Mouse (Mus musculus) embryonic facial prominence, embryonic 10.5 days (tissue): Measurements from ENCODE around the gene Sephs1. TPM values are rescaled to one million over a fixed set of nuclear protein-coding genes. Genes with fewer than 3 reads are reported as not detected.

Source experiments
- DNase-seq: peaks from one replicate; pipeline ENCODE4 v3.0.0-alpha.2; 2017; ENCODE audit warnings: low spot score
- H3K27ac ChIP-seq: fragments of 300-500 bp; sonication (generic); replicated peaks from 2 replicates; pipeline ENCODE4 v1.5.1; 2016; ENCODE audit warnings: mild to moderate bottlenecking
- H3K27me3 ChIP-seq: fragments of 300-500 bp; sonication (generic); replicated peaks from 2 replicates; pipeline ENCODE4 v1.6.1; 2016; ENCODE audit warnings: low read depth, mild to moderate bottlenecking; ENCODE audit not compliant: poor library complexity, severe bottlenecking
- H3K36me3 ChIP-seq: fragments of 300-500 bp; sonication (generic); replicated peaks from 2 replicates; pipeline ENCODE4 v1.6.1; 2016; ENCODE audit warnings: mild to moderate bottlenecking, moderate library complexity
- H3K4me1 ChIP-seq: fragments of 300-500 bp; sonication (generic); 2 replicates; pipeline ENCODE4 v1.6.1; 2016
- H3K4me3 ChIP-seq: fragments of 300-500 bp; sonication (generic); 2 replicates; pipeline ENCODE4 v1.5.1; 2016; ENCODE audit warnings: mild to moderate bottlenecking, moderate library complexity
- H3K9me3 ChIP-seq: fragments of 300-500 bp; sonication (generic); 2 replicates; pipeline ENCODE4 v1.6.1; 2016; ENCODE audit warnings: mild to moderate bottlenecking
- WGBS: fragments of 180-500 bp; shearing (Covaris S2); methylation state at CpG from one replicate; pipeline ENCODE4 v1.1.7; 2016; 5-methylcytosine and 5-hydroxymethylcytosine counted together
- polyA plus RNA-seq: library from polyadenylated mRNA; unstranded; fragments of >200 nt; fragmentation: Nextera tagmentation; extraction: Ambion mirVana; gene quantifications from 2 replicates; pipeline ENCODE4 v1.2.1, GENCODE M21; 2016

Gene Sephs1
- polyA plus RNA-seq, 1 experiment from 2014 or later: 130 TPM

- 81% methylated on average over 4 of the region's 4 CpGs for WGBS
- H3K27me3 ChIP-seq: no peaks in the 10 kb centered on the region
These were observed 29.2 kb downstream of the Sephs1 start for GRCm38 (mm10) chr2:4910521-4910920.

GRCm38 (mm10) chr2:4913949-4914348 is 32.6 kb downstream of the Sephs1 start:
- peaks cover 28% of the 10 kb centered on the region for H3K4me1 ChIP-seq
- peaks cover 10% of the 10 kb centered on the region for H3K36me3 ChIP-seq
- H3K27ac ChIP-seq: peak overlapping the region; percentile 40
- H3K27me3 ChIP-seq: no peaks in the 10 kb centered on the region
- WGBS: 78% methylated on average over 7 of the region's 7 CpGs
- no peak for DNase-seq
- H3K9me3 ChIP-seq: 0 out of 2 replicates have a peak, but pooled peaks cover 4% of the 10 kb centered on the region
- no peak overlapping the region for H3K4me3 ChIP-seq

More at GRCm38 (mm10) chr2:4910521-4910920, 29.2 kb downstream of the Sephs1 start:
- H3K4me1 ChIP-seq: peaks cover 3% of the 10 kb centered on the region; the same call in 1 of the 2 replicates
- H3K9me3 ChIP-seq: 0 out of 2 replicates have a peak, but pooled peaks cover 4% of the 10 kb centered on the region
- H3K36me3 ChIP-seq: peaks cover 44% of the 10 kb centered on the region
- H3K27ac ChIP-seq: no peak overlapping the region
- no peak overlapping the region for H3K4me3 ChIP-seq
- no peak for DNase-seq

- WGBS: 73% methylated on average over 6 of the region's 6 CpGs
- Histone ChIP-seq H3K9me3 (0 out of 2 replicates have a peak, but pooled peaks cover 4% of the 10 kb centered on the region), H3K4me1 (peaks cover 34% of the 10 kb centered on the region), H3K36me3 (no peaks in the 10 kb centered on the region), H3K4me3 (no peak overlapping the region), H3K27me3 (no peaks in the 10 kb centered on the region), H3K27ac (no peak overlapping the region)
- no peak for DNase-seq
These were observed 34.7 kb downstream of the Sephs1 start for GRCm38 (mm10) chr2:4916037-4916436.

GRCm38 (mm10) chr2:4917326-4918021 is 36.1 kb downstream of the Sephs1 start:
- H3K9me3 ChIP-seq: 0 out of 2 replicates have a peak, but pooled peaks cover under 1% of the 10 kb centered on the region
- no peaks in the 10 kb centered on the region for H3K27me3 ChIP-seq
- H3K4me3 ChIP-seq: peak overlapping the region; percentile 32
- WGBS: 14% methylated on average over 8 of the region's 8 CpGs
- no peaks in the 10 kb centered on the region for H3K36me3 ChIP-seq
- H3K4me1 ChIP-seq: peaks cover 34% of the 10 kb centered on the region
- H3K27ac ChIP-seq: peak overlapping the region; percentile 95
- DNase-seq: peak; percentile 74

- 5% methylated on average over 35 of the region's 35 CpGs for WGBS
- Histone ChIP-seq H3K36me3 (no peaks in the 10 kb centered on the region), H3K4me1 (peaks cover 31% of the 10 kb centered on the region), H3K27ac (peak within 1 kb of the TSS; percentile 95), H3K4me3 (peak within 1 kb of the TSS; percentile 74), H3K27me3 (no peaks in the 10 kb centered on the region), H3K9me3 (no peaks in the 10 kb centered on the region)
- peak; percentile 91 for DNase-seq
These were observed 37.7 kb downstream of the Sephs1 start, which contains the start of gene Phyh for GRCm38 (mm10) chr2:4918860-4919739. Gene Phyh, plus strand, starts transcription at chr2:4919019.

GRCm38 (mm10) chr2:4921019-4921418 is 39.7 kb downstream of the Sephs1 start:
- H3K4me1 ChIP-seq: peaks cover 31% of the 10 kb centered on the region
- peaks cover 4% of the 10 kb centered on the region; the same call in 1 of the 2 replicates for H3K9me3 ChIP-seq
- H3K27me3 ChIP-seq: no peaks in the 10 kb centered on the region
- H3K36me3 ChIP-seq: peaks cover 5% of the 10 kb centered on the region; the same call in 1 of the 2 replicates
- H3K4me3 ChIP-seq: no peak overlapping the region
- no peak overlapping the region for H3K27ac ChIP-seq
- WGBS: 56% methylated on average over 5 of the region's 5 CpGs
- no peak for DNase-seq

- 63% methylated on average over 7 of the region's 7 CpGs for WGBS
- no peaks in the 10 kb centered on the region for H3K27me3 ChIP-seq
- peaks cover 19% of the 10 kb centered on the region for H3K4me1 ChIP-seq
- no peak overlapping the region for H3K27ac ChIP-seq
- H3K36me3 ChIP-seq: peaks cover 10% of the 10 kb centered on the region
- H3K4me3 ChIP-seq: no peak overlapping the region
- no peak for DNase-seq
- H3K9me3 ChIP-seq: peaks cover 4% of the 10 kb centered on the region; the same call in 1 of the 2 replicates
These were observed 41.3 kb downstream of the Sephs1 start for GRCm38 (mm10) chr2:4922476-4923164.

- H3K9me3 ChIP-seq: peaks cover 4% of the 10 kb centered on the region; the same call in 1 of the 2 replicates
- no peaks in the 10 kb centered on the region for H3K4me1 ChIP-seq
- peaks cover 28% of the 10 kb centered on the region for H3K36me3 ChIP-seq
- 89% methylated on average over 3 of the region's 3 CpGs for WGBS
- no peaks in the 10 kb centered on the region for H3K27me3 ChIP-seq
- H3K27ac ChIP-seq: no peak overlapping the region
- no peak for DNase-seq
- H3K4me3 ChIP-seq: no peak overlapping the region
These were observed 46.0 kb downstream of the Sephs1 start for GRCm38 (mm10) chr2:4927391-4927790.

GRCm38 (mm10) chr2:4929230-4929629 is 47.9 kb downstream of the Sephs1 start:
- no peak overlapping the region for H3K27ac ChIP-seq
- no peaks in the 10 kb centered on the region for H3K4me1 ChIP-seq
- H3K4me3 ChIP-seq: no peak overlapping the region
- 85% methylated on average over 2 of the region's 2 CpGs for WGBS
- DNase-seq: no peak
- H3K36me3 ChIP-seq: peaks cover 34% of the 10 kb centered on the region
- peaks cover 4% of the 10 kb centered on the region; the same call in 1 of the 2 replicates for H3K9me3 ChIP-seq
- no peaks in the 10 kb centered on the region for H3K27me3 ChIP-seq

GRCm38 (mm10) chr2:4934516-4934915 is 53.2 kb downstream of the Sephs1 start:
- no peak overlapping the region for H3K4me3 ChIP-seq
- H3K9me3 ChIP-seq: 0 out of 2 replicates have a peak, but pooled peaks cover 3% of the 10 kb centered on the region
- peaks cover 31% of the 10 kb centered on the region for H3K36me3 ChIP-seq
- WGBS: 90% methylated on average over 9 of the region's 9 CpGs
- H3K27ac ChIP-seq: no peak overlapping the region
- no peak for DNase-seq
- H3K27me3 ChIP-seq: no peaks in the 10 kb centered on the region
- no peaks in the 10 kb centered on the region for H3K4me1 ChIP-seq

GRCm38 (mm10) chr2:4937931-4938330 is 56.6 kb downstream of the Sephs1 start:
- Histone ChIP-seq H3K27ac (no peak overlapping the region), H3K9me3 (0 out of 2 replicates have a peak, but pooled peaks cover 7% of the 10 kb centered on the region), H3K27me3 (no peaks in the 10 kb centered on the region), H3K4me1 (no peaks in the 10 kb centered on the region), H3K36me3 (peaks cover 28% of the 10 kb centered on the region), H3K4me3 (no peak overlapping the region)
- no peak for DNase-seq
- 91% methylated on average over 7 of the region's 7 CpGs for WGBS

- 91% methylated on average over 11 of the region's 11 CpGs for WGBS
- H3K4me1 ChIP-seq: no peaks in the 10 kb centered on the region
- H3K27me3 ChIP-seq: no peaks in the 10 kb centered on the region
- H3K36me3 ChIP-seq: peaks cover 22% of the 10 kb centered on the region
- DNase-seq: no peak
- H3K4me3 ChIP-seq: no peak overlapping the region
- H3K27ac ChIP-seq: no peak overlapping the region
- H3K9me3 ChIP-seq: peaks cover 16% of the 10 kb centered on the region
These were observed 59.5 kb downstream of the Sephs1 start for GRCm38 (mm10) chr2:4940861-4941260.
